Mouse (Mus musculus): Measurements from ENCODE around the gene Camk1d. TPM values are rescaled to one million over a fixed set of nuclear protein-coding genes. Genes with fewer than 3 reads are reported as not detected.

The Camk1d gene
- polyA plus RNA-seq, 1 experiment from 2014 or later, result 7.4 TPM

DNA sequence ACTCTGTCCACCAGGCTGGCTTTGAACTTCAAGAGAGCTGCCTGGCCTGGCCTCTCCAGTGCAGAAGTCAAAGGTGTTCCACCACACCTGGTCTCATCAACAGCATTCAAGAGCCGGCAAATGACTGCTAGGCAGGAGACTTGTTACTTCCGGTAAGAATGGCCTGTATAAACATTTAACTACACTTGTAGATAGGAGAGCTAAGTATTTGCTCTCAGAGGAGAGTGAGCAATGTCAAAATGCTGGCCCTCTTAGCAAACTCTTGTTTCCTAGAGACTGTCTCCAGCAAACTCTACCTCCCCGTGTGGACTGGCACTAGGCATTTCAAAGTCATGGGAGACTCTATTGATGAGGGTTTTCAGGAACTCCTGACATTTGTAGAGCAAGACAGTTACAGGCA lies 56.3 kb downstream of the Camk1d start:
- H3K9me3 ChIP-seq (ENCODE audit: control insufficient read depth, low read length), result no peaks in the 10 kb centered on the region
- 91% methylated on average over 3 of the region's 3 CpGs for WGBS
- H3K9ac ChIP-seq (ENCODE audit: low read depth, low read length), result no peak overlapping the region
- no peaks in the 10 kb centered on the region for H3K27me3 ChIP-seq (replicated peaks; ENCODE audit: control insufficient read depth, insufficient read depth, low read length)
- H3K27ac ChIP-seq (ENCODE audit: low read depth, low read length), result no peak overlapping the region
- no peaks in the 10 kb centered on the region for H3K36me3 ChIP-seq (ENCODE audit: control insufficient read depth, insufficient read depth, low read length)
- H3K4me3 ChIP-seq (ENCODE audit: low read length), result no peak overlapping the region
- H3K4me2 ChIP-seq (ENCODE audit: low read length), result no peak overlapping the region
- no peaks in the 10 kb centered on the region for H3K4me1 ChIP-seq (ENCODE audit: control insufficient read depth, insufficient read depth, low read depth, low read length)
- ATAC-seq, result no peak

DNA sequence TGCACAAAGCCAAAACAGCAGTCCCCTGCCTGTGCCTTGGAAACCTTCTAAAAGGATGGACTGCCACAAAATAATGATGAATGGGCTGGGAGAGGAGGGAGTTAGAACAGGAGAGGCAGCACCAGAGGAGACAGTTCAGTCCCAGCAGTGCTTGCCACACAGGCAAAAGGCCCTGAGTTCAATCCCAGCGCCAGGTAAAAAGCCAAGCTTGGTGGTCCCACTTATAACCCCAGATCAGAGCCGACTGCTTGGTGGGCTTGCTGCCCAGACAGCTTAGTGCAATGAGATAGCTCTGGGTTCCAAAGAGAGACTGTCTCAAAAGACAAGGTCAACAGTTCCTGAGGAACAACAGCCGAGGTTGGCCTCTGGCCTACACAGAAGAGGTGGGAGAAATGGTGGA lies 58.0 kb downstream of the Camk1d start:
- H3K27ac ChIP-seq (ENCODE audit: low read depth, low read length), result no peak overlapping the region
- H3K4me3 ChIP-seq (ENCODE audit: low read length), result no peak overlapping the region
- H3K4me2 ChIP-seq (ENCODE audit: low read length), result no peak overlapping the region
- H3K4me1 ChIP-seq (ENCODE audit: control insufficient read depth, insufficient read depth, low read depth, low read length), result no peaks in the 10 kb centered on the region
- H3K9me3 ChIP-seq (ENCODE audit: control insufficient read depth, low read length), result no peaks in the 10 kb centered on the region
- no peaks in the 10 kb centered on the region for H3K36me3 ChIP-seq (ENCODE audit: control insufficient read depth, insufficient read depth, low read length)
- no peak overlapping the region for H3K9ac ChIP-seq (ENCODE audit: low read depth, low read length)
- H3K27me3 ChIP-seq (replicated peaks; ENCODE audit: control insufficient read depth, insufficient read depth, low read length), result no peaks in the 10 kb centered on the region
- WGBS, result 76% methylated on average over 3 of the region's 3 CpGs
- no peak for ATAC-seq

DNA sequence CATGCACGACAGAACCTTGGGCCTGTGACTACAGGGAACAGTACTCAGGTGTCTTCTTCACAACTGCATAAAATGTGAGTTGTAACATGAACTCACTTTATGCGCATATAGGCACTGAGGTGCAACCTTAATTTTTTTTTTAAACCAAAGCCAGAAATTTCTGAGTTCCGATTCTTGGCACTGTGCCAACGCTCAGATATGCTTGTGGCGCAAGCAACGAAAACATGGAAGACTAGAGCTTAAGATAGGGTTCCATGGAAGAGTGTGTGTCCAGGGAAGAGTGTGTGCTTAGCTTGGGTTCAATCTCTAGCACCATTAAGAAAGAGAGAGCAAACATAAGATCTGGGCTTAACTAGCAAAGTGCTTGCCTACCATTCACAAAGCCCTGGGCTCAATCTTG lies 62.2 kb downstream of the Camk1d start:
- H3K4me1 ChIP-seq (ENCODE audit: control insufficient read depth, insufficient read depth, low read depth, low read length), result no peaks in the 10 kb centered on the region
- H3K9ac ChIP-seq (ENCODE audit: low read depth, low read length), result no peak overlapping the region
- no peak overlapping the region for H3K4me2 ChIP-seq (ENCODE audit: low read length)
- no peaks in the 10 kb centered on the region for H3K36me3 ChIP-seq (ENCODE audit: control insufficient read depth, insufficient read depth, low read length)
- H3K27me3 ChIP-seq (replicated peaks; ENCODE audit: control insufficient read depth, insufficient read depth, low read length), result no peaks in the 10 kb centered on the region
- no peak overlapping the region for H3K27ac ChIP-seq (ENCODE audit: low read depth, low read length)
- no peak for ATAC-seq
- no peak overlapping the region for H3K4me3 ChIP-seq (ENCODE audit: low read length)
- WGBS, result 88% methylated on average over 6 of the region's 6 CpGs
- no peaks in the 10 kb centered on the region for H3K9me3 ChIP-seq (ENCODE audit: control insufficient read depth, low read length)

DNA sequence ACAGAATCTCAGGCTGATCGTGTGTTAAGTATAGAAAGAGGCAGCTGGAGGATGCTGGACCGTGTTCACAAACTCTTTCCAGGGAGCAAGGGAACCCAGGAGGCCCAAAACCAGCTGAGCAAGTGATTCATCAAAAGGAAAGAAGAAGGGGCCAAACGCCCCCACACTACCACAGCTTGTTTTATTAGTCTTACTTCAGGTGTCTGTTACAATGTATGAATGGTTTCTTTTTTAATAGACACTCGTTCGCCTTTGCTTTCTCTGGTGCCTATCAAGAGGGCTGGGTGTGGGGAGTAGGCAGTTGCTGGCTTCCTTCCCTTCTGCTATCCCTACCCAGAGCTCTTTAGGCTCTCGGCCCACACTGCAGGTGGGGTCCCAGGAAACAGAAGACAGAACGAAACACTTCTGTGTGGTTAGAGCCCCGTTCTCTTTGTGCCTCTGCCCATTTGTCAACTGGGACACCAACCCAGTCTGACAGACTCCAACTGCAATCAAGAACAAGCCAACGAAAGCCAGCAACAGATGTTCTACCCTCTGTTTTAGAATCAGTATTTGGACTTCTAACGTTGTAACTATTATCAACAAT lies 62.9 kb downstream of the Camk1d start:
- Histone ChIP-seq H3K4me2 (ENCODE audit: low read length) (no peak overlapping the region), H3K36me3 (ENCODE audit: control insufficient read depth, insufficient read depth, low read length) (no peaks in the 10 kb centered on the region), H3K27ac (ENCODE audit: low read depth, low read length) (no peak overlapping the region), H3K4me3 (ENCODE audit: low read length) (no peak overlapping the region), H3K9ac (ENCODE audit: low read depth, low read length) (no peak overlapping the region), H3K27me3 (replicated peaks; ENCODE audit: control insufficient read depth, insufficient read depth, low read length) (no peaks in the 10 kb centered on the region), H3K4me1 (ENCODE audit: control insufficient read depth, insufficient read depth, low read depth, low read length) (no peaks in the 10 kb centered on the region), H3K9me3 (ENCODE audit: control insufficient read depth, low read length) (no peaks in the 10 kb centered on the region)
- ATAC-seq, result no peak
- 84% methylated on average over 10 of the region's 10 CpGs for WGBS

DNA sequence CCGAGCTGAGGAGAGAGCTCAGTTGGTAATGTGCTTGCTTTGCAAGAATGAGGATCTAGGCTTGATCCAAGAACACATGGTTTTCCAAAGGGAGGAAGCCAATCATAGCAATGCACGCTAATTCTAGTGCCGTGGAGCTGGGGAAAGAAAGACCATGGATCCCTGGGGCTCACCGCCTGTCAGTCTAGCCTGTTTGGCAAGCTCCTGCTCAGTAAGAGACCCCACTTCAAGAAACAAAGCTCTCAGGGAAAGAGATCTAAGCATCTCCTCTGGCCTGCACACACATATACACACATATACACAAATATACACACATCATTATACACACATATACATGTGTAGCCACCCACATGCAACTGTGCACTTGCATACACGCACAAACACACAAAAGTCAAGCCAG lies 65.1 kb downstream of the Camk1d start:
- no peak for ATAC-seq
- no peaks in the 10 kb centered on the region for H3K4me1 ChIP-seq (ENCODE audit: control insufficient read depth, insufficient read depth, low read depth, low read length)
- H3K4me3 ChIP-seq (ENCODE audit: low read length), result no peak overlapping the region
- no peaks in the 10 kb centered on the region for H3K36me3 ChIP-seq (ENCODE audit: control insufficient read depth, insufficient read depth, low read length)
- 75% methylated on average over 5 of the region's 5 CpGs for WGBS
- H3K9me3 ChIP-seq (ENCODE audit: control insufficient read depth, low read length), result no peaks in the 10 kb centered on the region
- H3K27ac ChIP-seq (ENCODE audit: low read depth, low read length), result no peak overlapping the region
- no peak overlapping the region for H3K4me2 ChIP-seq (ENCODE audit: low read length)
- no peaks in the 10 kb centered on the region for H3K27me3 ChIP-seq (replicated peaks; ENCODE audit: control insufficient read depth, insufficient read depth, low read length)
- H3K9ac ChIP-seq (ENCODE audit: low read depth, low read length), result no peak overlapping the region

DNA sequence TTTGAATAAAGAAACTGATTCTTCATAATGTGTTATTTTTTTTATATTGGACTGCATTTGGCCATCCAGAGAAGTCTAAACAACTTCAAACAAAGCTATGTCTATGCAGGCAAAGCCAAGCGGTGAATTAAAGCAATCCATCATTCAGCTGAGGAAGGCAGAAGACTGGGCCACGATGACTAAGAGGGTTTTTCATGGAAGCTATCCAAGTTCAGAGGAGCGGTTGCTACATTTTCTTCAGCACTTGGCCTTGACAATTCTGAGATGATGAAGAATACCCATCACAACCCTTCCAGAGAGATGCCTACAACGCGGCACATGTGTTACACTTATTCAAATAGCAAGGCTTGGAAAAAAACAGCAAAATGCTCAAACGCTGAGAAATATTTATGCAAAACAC lies 65.6 kb downstream of the Camk1d start:
- WGBS, result 62% methylated on average over 6 of the region's 6 CpGs
- Histone ChIP-seq H3K4me1 (ENCODE audit: control insufficient read depth, insufficient read depth, low read depth, low read length) (no peaks in the 10 kb centered on the region), H3K9ac (ENCODE audit: low read depth, low read length) (no peak overlapping the region), H3K27me3 (replicated peaks; ENCODE audit: control insufficient read depth, insufficient read depth, low read length) (no peaks in the 10 kb centered on the region), H3K4me3 (ENCODE audit: low read length) (no peak overlapping the region), H3K36me3 (ENCODE audit: control insufficient read depth, insufficient read depth, low read length) (no peaks in the 10 kb centered on the region), H3K27ac (ENCODE audit: low read depth, low read length) (no peak overlapping the region), H3K9me3 (ENCODE audit: control insufficient read depth, low read length) (no peaks in the 10 kb centered on the region), H3K4me2 (ENCODE audit: low read length) (no peak overlapping the region)
- no peak for ATAC-seq

DNA sequence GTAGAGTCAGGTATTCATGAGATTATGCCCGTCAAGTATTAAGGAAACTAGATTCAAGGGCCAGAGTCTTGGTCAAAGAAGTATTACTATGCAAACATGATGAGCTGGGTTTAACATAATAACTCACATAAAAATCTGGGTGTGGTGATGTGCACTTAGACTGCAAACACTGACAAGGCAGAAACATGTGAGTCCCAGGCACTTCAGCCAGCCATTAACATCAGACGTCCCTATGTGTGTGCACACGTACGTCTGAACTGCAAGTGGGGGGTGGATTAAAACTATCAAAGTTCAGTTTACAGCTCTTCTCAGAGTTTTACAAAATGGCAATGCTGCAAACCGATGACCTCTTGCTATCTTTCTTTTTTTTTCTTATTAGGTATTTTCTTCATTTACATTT lies 68.0 kb downstream of the Camk1d start:
- H3K4me3 ChIP-seq (ENCODE audit: low read length), result no peak overlapping the region
- 89% methylated on average over 5 of the region's 5 CpGs for WGBS
- H3K4me1 ChIP-seq (ENCODE audit: control insufficient read depth, insufficient read depth, low read depth, low read length), result no peaks in the 10 kb centered on the region
- H3K9ac ChIP-seq (ENCODE audit: low read depth, low read length), result no peak overlapping the region
- no peak overlapping the region for H3K27ac ChIP-seq (ENCODE audit: low read depth, low read length)
- no peak for ATAC-seq
- H3K36me3 ChIP-seq (ENCODE audit: control insufficient read depth, insufficient read depth, low read length), result no peaks in the 10 kb centered on the region
- no peaks in the 10 kb centered on the region for H3K9me3 ChIP-seq (ENCODE audit: control insufficient read depth, low read length)
- H3K27me3 ChIP-seq (replicated peaks; ENCODE audit: control insufficient read depth, insufficient read depth, low read length), result no peaks in the 10 kb centered on the region
- no peak overlapping the region for H3K4me2 ChIP-seq (ENCODE audit: low read length)

DNA sequence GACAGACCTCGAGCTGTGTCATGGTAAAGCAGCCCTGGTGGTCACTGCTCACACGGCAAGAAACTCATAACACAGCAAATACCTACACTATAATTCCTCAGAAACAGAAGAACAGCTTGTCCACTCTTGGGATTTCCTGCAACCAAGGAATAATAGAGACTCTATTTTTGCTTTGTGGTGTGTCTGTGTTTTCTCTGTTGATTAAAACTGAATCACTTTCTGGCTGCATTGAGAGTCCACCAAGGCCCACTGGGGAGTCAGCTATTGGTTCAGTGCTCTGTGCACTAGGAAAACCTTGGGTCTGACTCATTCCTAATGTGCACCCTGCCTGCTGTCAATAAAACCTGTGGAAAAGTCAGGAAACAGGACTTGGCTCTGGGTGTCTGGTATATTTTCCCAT lies 68.7 kb downstream of the Camk1d start:
- Histone ChIP-seq H3K4me3 (ENCODE audit: low read length) (no peak overlapping the region), H3K27ac (ENCODE audit: low read depth, low read length) (no peak overlapping the region), H3K4me2 (ENCODE audit: low read length) (no peak overlapping the region), H3K4me1 (ENCODE audit: control insufficient read depth, insufficient read depth, low read depth, low read length) (no peaks in the 10 kb centered on the region), H3K27me3 (replicated peaks; ENCODE audit: control insufficient read depth, insufficient read depth, low read length) (no peaks in the 10 kb centered on the region), H3K36me3 (ENCODE audit: control insufficient read depth, insufficient read depth, low read length) (no peaks in the 10 kb centered on the region), H3K9me3 (ENCODE audit: control insufficient read depth, low read length) (no peaks in the 10 kb centered on the region), H3K9ac (ENCODE audit: low read depth, low read length) (no peak overlapping the region)
- no peak for ATAC-seq
- WGBS, result 80% methylated on average over 2 of the region's 2 CpGs

DNA sequence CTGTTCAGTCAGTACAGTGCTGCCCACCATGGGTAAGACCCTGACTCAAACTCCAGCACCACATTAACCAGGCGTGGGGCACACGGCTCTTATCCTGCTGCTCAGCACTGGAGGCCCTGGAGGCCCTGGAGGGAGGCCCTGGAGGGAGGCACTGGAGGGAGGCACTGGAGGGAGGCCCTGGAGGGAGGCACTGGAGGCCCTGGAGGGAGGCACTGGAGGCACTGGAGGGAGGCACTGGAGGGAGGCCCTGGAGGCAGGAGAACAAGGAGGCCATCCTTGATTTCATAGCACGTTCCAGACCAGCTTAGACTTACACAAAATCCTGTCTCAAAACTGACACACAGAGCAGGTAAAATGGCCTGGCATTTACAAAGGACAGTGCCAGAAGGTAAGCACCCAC lies 70.4 kb downstream of the Camk1d start:
- Histone ChIP-seq H3K27me3 (replicated peaks; ENCODE audit: control insufficient read depth, insufficient read depth, low read length) (no peaks in the 10 kb centered on the region), H3K9me3 (ENCODE audit: control insufficient read depth, low read length) (no peaks in the 10 kb centered on the region), H3K4me1 (ENCODE audit: control insufficient read depth, insufficient read depth, low read depth, low read length) (no peaks in the 10 kb centered on the region), H3K4me3 (ENCODE audit: low read length) (no peak overlapping the region), H3K9ac (ENCODE audit: low read depth, low read length) (no peak overlapping the region), H3K27ac (ENCODE audit: low read depth, low read length) (no peak overlapping the region), H3K4me2 (ENCODE audit: low read length) (no peak overlapping the region), H3K36me3 (ENCODE audit: control insufficient read depth, insufficient read depth, low read length) (no peaks in the 10 kb centered on the region)
- 83% methylated on average over 3 of the region's 3 CpGs for WGBS
- ATAC-seq, result no peak

DNA sequence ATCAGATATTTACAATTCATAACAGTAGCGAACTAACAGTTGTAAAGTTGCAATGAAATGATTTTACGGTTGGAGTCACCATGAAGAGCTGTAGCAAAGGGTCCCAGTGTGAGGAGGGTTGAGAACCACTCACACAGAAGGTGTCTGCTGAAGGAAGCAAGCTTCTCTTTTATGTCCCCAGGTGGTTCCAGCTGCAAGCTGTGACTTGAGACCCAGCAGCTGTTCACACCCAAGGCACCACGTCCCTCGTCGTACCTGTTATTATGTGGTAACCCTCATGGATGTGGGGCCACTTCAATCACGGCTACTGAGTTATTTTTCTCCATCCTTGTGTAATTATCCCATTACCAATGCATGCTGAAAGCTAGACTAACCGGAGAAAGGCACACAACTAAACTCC lies 71.1 kb downstream of the Camk1d start:
- Histone ChIP-seq H3K9ac (ENCODE audit: low read depth, low read length) (no peak overlapping the region), H3K27ac (ENCODE audit: low read depth, low read length) (no peak overlapping the region), H3K4me1 (ENCODE audit: control insufficient read depth, insufficient read depth, low read depth, low read length) (no peaks in the 10 kb centered on the region), H3K4me3 (ENCODE audit: low read length) (no peak overlapping the region), H3K27me3 (replicated peaks; ENCODE audit: control insufficient read depth, insufficient read depth, low read length) (no peaks in the 10 kb centered on the region), H3K9me3 (ENCODE audit: control insufficient read depth, low read length) (no peaks in the 10 kb centered on the region), H3K36me3 (ENCODE audit: control insufficient read depth, insufficient read depth, low read length) (no peaks in the 10 kb centered on the region), H3K4me2 (ENCODE audit: low read length) (no peak overlapping the region)
- no peak for ATAC-seq
- WGBS, result 81% methylated on average over 7 of the region's 7 CpGs

Data from hindbrain, embryonic 16.5 days (tissue).